Mouse (Mus musculus) neural tube, embryonic 10.5 days (tissue): ENCODE data around the gene Grm7.

Source experiments
- DNase-seq: peaks from one replicate; pipeline ENCODE4 v3.0.0-alpha.2; 2017; ENCODE audit warnings: low spot score; ENCODE audit errors: extremely low spot score

Gene Grm7

DNA sequence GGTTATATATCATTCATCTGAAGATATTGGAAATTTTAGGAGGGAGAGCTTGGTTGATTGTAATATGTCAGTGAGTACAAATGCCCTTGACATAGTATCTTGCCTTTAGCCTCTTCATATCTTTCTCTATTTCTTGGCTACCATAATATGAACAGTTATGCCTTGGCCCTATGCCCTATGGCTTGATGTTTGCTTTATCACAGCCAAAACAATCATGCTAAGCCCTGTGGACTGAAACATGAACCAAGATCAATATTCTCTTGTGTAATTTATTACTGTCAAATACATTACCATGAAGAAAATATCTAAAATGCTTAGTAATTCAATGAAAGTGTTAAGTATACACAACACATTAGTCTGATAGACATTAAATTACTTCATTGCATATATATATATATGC is 222.9 kb downstream of the Grm7 start:
- no peak for DNase-seq

DNA sequence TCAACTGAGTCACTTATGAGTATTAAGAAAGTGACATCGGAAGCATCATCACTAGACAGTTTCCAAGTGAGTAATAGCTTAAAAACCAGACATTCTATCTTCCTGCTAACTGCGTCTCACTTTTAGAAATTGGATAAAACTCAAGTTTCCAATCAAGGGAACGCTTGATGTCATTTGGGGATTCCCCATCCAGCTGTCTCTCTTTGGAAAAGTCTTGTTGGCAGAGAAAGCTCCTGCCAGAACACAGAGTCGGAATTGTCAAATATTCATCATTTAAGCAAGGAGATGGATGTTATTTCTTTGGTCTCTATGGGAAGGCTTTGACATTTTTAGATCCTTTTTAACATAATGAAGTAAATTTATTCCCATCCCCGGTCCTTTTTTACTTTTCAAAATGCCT is 336.6 kb downstream of the Grm7 start:
- DNase-seq, result no peak

DNA sequence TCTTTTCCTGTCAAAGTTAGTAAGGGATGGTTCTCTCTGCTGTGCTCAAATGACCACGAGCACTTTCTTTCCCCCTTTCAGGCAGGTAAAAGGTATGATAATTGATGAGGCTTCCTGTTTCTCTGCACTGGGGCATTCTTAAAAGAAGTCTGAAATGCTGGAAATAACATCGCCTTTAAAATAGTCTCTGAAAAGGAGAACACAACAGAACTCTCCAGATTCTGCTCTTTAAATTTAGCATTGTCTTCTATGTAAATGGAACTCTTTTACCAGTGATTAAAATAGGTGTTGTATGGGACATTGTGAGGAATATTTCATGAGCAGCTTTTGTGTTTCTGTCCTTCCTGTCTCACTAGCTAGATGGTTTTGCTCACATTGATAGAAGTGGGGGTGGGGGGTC is 393.7 kb downstream of the Grm7 start:
- DNase-seq, result no peak

DNA sequence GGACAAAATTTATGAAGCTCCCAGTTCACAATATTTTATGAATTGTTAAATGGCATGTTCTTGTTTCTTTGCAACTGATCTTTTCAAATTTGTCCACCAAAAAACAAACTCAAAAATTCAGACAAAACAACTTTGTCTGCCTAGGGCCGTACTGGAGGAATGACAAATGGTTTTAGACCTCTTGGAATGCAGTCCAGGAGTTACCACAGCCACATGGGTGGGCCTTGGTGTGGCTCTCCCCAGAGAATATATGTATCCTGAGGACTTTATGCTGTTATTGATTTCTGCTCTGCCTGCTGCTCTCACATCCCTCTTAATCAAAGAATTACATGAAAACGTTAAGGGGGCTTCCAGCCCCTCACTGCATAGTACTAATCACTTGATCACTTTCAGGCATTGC is 400.5 kb downstream of the Grm7 start:
- no peak for DNase-seq

DNA sequence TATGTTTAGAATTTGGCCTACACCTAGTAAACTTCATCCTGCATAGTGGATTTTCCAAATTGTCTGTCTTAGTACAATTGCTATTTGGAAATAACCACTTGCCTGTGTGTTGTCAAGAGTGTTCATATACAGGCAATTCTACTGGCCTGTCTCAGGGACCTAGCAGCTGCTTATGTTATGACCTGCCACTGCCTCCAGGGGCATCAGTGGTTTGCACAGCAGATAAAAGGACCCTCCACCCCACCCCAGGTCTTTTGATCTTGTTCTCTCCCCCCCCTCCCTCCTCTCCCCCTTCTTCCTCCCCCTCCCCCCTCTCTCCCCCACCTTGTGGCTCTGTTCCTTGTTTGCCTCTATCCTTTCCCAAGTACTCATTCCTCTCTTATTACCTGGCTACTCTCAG is 403.9 kb downstream of the Grm7 start:
- no peak for DNase-seq

DNA sequence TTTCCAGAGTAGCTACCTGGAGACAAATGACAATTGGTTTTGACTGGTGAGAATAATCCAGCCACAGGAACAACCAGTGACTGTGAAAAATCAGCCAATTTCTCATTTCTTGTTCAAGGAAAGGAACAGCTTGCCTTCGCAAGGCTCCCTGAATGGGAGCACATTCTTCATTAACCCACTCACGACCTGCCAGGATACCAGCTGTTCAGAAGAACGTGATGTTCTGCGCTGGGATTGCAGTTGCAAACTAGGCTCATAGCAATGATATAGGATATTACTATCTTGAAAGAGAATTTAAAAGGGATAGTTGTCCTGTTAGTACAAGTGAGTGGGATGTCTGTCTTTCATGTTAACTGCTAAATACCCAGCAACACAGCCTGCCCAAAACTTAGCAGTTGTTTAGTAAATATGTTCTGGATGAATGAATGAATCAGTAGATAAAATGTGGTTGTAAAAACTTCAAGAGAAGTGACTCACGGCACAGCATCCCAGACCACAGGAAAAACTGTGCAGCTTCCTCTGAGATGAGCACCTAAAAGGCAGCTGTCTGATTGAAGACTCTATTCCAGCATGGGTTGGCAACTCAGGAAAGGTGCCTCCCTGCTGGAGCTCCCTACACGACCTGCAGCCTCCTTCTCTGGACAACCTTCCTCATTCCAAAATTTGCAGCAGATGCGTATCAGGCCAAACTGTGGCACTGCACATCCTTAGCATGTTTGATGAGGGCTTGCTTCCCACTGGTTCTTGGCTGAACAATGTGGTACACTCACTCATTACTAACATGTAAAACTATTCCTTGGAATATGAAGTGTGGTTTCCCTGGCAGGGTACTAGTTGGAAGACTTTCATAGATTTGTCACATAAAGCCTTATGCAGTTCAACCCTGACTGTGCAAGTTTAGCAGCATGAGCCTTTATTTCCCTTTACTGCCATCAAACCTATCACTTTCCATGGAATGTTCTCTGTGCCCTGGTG is 408.9 kb downstream of the Grm7 start:
- DNase-seq, result no peak

DNA sequence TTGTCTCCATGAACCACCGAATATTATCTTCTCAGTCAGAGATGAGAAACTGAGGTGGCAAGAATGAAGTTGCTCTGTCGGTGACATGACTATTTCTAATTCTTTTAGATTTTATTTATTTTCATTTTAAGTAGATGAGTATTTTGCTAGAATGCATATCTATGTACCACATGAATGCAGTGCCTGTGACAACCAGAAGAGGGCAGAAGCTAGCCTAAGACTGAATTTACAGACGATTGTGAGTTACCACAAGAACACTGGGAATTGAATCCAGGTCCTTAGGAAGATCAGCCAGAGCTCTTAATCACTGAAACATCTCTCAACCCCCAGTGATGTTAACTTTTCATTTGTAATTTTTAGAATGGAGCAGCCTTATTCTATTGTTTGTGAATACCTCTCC is 412.4 kb downstream of the Grm7 start:
- no peak for DNase-seq

DNA sequence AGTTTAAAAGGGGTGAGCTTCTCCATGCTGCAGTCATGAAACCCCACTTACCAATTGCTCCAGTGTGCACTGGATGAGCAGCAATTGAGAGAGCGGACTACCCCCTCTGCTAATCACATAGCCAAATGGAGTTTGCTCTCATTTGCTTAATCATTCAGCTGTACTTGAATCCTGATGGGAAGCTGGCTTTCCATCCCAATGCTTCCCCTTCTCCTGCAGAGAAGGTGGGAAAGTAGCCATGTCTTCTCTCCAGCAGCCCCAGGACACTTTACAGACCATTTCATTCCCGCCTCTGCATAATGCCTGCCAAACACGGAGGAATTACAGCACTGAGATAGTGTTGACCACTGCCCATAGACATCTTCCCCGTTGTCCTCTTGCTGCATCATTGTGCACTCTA is 414.6 kb downstream of the Grm7 start:
- DNase-seq, result no peak

DNA sequence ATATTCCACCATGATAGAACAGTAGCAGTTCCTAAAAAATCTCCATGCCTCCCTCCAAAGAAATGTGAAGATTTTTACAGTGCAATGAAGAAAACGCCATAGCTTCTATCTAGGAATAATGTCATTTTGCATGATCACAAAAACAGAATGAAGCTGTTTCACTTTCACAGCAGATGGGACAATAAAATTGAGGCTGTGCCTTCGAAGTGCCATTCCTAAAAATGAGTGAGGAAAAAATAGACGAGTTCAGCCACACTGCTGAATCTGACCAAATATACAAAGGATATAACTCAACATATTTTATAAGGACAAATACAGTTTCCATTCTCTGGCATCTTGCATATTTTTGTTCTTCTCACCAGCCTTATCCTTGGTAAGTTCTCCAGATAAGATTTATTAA is 439.2 kb downstream of the Grm7 start:
- no peak for DNase-seq

DNA sequence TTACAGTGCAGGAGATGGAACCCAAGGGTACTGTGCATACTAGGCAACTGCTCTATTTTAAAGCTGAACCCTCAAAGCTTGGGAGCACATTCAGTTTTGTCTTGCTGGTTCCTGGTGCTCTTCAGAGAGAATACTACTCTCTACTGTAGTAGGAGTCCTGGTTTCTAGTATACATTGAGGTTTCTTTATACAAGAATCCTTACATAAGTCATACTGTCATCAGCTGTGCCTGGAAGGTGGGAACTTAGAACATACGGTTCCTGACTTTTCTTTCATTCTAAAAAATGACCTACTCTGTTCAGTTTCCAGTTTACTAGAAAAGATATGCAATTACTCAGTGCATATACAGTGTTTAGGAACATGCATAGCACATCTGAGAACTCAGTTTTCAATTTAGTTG is 449.4 kb downstream of the Grm7 start:
- DNase-seq, result no peak

DNA sequence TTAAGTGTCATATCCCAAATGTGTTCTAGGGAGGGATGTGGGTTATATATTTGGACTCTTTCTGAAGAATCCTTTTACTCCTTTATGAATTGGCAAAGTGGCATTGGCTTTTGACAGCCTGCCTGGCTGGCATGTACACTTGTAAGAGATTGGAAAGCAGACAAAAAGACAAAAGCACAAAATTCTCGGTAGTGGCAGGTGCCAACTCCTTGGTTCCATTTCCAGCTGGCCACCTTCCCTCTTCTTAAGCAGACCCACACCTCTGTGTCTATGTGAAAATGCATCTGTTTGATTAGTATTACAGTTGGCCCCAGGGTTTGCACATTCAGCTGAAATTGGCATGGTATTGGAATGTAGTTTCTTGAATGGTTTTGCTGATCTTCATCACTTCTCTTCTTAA is 460.1 kb downstream of the Grm7 start:
- DNase-seq, result no peak

DNA sequence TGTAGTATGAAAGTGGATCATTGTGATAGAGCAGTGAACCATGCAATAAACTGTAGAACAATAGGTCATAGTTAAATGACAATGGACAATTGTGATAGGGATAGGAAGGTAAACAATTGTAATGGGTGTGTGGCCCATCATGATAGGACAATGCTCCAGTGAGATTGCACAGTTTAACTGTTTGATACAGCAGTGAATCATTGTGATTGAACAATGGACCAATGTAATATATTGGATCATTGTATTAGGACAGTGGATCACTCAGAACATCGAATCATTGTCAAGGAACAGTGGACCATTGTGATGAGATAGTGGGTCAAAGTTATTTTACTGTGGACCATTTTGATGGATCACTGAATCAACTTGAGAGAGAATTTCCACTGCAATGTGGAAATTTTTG is 515.7 kb downstream of the Grm7 start:
- no peak for DNase-seq

DNA sequence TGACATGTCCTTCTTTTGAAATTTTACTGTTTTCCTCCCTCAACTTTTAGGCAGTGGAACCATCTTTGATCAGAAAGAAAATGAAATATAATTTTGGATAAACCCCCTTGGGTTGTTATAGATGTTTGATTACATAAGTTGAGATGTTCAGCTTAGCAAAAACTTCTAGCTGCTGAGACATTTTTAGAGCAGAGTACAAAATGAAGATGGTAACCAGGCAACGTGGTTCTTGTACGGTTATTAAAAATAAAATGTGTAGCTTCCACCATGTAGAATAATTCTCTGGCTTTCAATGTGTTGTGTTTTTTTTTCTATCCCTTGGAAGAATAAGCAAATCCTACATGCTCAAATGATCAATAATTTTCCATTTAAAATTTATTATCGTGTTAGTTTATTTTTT is 550.0 kb downstream of the Grm7 start:
- no peak for DNase-seq

DNA sequence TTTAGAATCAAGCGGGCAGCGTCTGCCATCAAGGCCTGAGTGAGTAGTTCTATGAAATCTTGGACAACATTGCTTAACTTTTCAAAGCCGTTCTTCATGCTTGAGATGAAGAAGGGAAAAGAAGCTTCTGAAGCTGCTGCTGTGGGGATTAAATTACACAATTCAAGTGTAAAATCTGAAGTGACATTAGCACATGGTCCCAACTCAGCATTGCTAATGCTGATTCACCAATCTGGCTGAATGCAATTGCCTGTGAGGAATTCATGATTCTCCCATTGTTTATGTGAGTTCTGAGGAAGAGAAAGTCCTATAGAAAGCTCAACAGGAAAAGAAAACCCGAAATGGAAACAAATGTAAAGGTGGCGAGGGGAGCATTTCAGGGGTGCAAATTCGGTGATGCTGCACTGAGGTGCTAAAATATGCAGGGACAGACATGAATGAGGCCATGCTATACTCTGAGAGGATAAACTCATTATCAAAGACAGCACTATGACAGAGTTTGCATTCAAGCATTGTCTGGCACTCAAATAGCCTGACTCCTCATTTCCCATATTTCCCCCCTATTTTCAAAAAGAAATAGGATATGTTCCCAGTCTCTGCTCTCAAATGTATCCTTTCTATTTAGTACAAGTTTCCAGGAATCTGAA is 575.8 kb downstream of the Grm7 start:
- DNase-seq, result no peak

DNA sequence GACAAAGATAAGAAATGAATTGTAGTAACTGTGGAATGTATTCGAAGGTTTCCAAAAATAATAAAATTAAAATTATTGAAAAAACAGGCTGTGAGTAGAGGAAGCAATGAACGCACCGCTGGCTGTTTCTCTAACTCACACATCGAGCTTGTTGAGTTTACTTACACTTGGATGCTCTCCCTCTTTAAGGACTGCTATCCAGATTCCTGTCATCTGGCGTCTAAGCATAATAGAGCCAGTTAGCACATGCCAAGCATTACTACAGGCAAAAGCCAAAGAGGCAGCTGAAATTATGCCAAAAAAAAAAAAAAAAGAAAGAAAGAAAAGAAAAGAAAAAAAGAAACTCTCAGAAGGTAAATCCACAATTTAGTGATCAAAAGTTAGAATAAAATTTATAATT is 609.8 kb downstream of the Grm7 start:
- no peak for DNase-seq

DNA sequence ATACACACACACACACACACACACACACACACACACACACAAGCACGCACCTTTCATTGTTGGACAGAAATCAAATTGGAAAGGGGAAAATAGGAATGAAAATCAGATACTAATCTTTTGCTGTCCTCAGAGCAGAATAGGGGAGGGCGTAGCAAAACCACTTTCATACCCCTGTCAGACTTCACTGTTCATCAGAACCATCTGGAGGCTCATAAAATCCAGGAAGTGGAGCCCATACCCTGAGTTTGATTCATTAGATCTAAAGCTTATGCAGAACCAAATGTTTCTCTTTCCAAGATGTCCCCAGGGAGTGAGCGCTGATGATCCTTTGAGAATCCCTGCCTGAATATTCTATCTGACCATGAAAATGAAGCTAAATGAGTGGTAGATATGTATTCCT is 611.6 kb downstream of the Grm7 start:
- DNase-seq, result no peak

DNA sequence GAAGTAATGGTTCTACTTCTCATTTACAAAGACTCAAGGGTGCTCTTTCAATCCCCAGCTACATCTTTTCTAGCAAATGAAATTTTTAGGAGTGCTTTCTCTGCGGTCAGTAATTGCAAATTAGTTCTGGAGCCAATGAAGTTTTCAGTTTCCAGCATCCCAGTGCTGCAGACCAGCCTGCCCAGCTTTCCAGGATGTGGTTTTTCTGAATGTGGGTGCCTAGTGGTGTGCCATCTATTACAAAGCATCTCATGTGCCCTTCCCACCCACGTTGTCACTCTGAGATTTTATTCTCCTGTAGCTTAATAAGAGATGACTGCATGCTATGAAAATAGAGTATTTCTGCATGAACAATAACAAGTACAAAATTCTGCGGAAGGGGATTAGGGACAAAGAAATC is 612.9 kb downstream of the Grm7 start:
- DNase-seq, result no peak

DNA sequence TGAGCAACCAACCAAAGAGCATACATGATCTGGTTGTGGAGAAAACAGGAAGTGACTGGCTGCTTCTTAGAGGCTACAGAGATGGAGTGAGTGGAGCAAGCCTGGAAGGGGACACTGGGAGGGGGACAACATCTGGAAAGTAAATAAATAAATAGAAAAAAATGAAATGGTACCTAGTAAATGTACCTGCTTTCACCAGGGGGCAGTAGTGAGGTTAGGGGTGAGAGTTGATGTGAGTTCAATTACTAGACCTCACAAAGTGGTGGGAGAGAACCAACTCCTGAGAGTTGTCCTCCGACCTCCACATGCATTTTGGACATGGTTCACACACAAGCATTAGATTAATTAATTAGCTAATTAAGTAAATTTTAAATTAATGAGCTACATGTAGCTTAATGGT is 615.8 kb downstream of the Grm7 start:
- no peak for DNase-seq

DNA sequence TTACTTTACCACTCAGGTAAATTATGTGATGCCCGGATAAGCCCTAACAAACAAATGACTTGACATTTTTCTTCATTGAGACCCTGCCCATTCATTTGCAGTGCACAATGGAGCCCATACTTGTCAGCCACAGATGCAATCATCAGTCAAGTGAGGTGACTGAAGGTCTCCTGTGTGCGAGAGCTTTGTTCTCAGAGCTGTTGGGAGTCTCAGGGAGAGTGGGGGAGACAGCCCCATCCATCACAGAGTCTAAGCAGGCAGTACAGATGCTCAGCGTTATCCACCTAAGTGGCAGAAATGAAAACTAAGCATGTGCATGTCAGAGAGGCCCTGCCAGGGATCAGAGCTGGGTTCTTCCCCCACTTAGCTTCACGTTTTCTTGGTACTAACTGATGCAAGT is 631.3 kb downstream of the Grm7 start:
- DNase-seq, result peak; percentile 17

DNA sequence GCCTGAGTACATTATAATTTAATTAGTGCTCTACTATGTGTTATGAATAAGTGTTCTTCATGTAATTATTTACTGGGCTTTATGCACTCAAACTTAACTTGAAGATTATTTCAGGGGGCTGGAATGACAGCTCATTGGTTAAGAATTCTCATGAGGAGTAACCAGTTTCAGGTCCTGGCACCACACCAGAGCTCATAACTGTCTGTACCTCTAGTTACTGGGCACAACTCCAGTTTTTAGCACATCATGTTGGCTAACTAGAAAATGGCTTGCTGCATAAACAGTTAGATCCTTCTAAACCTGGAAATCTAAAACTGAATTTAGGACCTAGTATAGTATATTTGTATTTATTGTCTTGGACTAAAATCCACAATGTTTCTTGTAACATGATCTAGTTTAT is 633.1 kb downstream of the Grm7 start:
- no peak for DNase-seq

DNA sequence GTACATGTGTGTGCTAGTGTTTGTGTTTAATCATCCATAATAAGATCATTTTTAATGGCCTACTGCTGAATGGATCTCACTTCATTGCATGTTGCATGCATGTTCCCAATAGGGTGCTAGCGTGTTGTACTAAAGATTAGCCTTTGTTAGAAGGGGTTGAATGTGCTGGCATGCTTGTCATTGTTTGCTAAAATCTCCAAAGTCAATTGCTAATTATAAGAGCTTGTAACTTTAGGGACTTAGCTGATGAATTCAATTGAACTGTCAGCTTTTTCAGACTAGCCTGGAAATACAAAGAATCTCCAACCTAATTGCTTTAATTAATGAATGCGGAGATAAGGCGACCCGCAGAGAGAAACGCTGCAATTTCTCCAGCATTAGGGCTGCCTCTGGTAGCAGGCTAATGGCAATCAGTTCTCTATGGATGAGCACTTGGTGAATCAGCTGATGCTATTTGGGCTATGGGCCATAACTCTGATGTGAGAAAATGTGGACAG is 648.2 kb downstream of the Grm7 start:
- no peak for DNase-seq

DNA sequence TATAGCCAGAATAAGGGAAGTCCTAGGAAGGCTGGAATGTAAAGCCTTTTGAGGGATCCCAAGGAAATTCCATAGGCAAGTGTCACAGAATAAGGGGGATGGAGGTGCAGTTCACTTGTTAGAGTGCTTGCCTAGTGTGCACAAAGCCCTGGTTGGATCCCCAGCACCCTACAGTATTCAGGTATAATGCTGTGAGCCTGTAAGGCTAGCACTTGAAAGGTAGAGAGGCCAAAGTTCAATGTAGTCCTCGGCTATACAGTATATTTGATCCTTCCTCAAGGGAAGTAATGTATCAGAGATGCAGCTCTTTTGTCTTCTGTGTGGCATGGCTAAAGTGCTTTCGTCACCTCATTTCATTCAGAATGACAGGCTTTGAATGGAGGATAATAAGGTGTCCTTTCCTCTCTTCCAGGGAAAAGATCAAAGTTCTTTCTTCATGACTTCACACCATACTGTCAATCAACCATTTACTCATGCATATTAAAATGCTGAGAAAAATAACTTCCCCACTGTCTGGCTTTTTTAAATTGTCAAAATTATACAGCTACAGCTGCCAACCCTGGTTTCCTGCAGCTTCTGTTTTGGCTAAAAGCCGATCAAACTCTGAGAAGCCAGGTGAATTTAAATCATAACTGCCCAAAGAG is 658.7 kb downstream of the Grm7 start:
- no peak for DNase-seq
